Mouse (Mus musculus) erythroblast, embryonic 14.5 days (primary cell): ENCODE measurements around the gene Smarca2.

Source experiments
- GATA1 ChIP-seq: IDR thresholded peaks from 2 replicates; pipeline ENCODE4 v1.6.1; 2012; ENCODE audit warnings: low read length, inconsistent platforms, mixed read lengths
- TAL1 ChIP-seq: IDR thresholded peaks from 3 replicates; pipeline ENCODE4 v1.6.1; 2012; ENCODE audit warnings: low read length, inconsistent platforms, mixed read lengths

GRCm38 (mm10) chr19:26643011-26643410 is 38.2 kb downstream of the Smarca2 start:
- TF ChIP-seq GATA1 (no peak), TAL1 (no peak)
